In genomic region chr9:29262836-29263235, GRCm38 (mm10) we compare ENCODE assay signal across 24 mouse cellular contexts.
DNase-seq lines count a peak whose midpoint lies in the region; ATAC-seq and TF ChIP-seq lines count a peak whose summit lies in the region.
"Had no signal": no experiment of that assay in that cellular context is flagged by ENCODE, and none has a peak within 500 bp of the region (broad histone marks: within the 10 kb centered on the region; RNA-seq: fewer than 3 reads in every experiment).

No protein-coding gene starts in this region.

- DNase-seq in cerebellum, postnatal 10 days, result peak; percentile 14 to 32
- no peak for DNase-seq in cerebellum, adult 8-10 months
- DNase-seq in midbrain, postnatal 0 days (ENCODE audit: low spot score), result peak; percentile 4
- no peak for DNase-seq in midbrain, embryonic 14.5 days
- peak; percentile 60 for DNase-seq in brain, embryonic 14.5 days (ENCODE audit: low read depth)
- no peak for DNase-seq in spleen, adult 18-20 months
- DNase-seq: adrenal gland, adult 8-10 months; adrenal gland, postnatal 25 days; cerebellum, adult 18-20 months; cerebellum, postnatal 36 days; gastrocnemius, postnatal 10 days; gastrocnemius, postnatal 36 days; heart, postnatal 10 days; heart, postnatal 36 days had no signal

- no peak overlapping the region for H3K4me3 ChIP-seq in midbrain, postnatal 0 days (ENCODE audit: low read depth, low read length)
- no peak overlapping the region for H3K4me3 ChIP-seq in midbrain, embryonic 14.5 days (replicated peaks; ENCODE audit: low read depth, low read length)
- H3K4me3 ChIP-seq: forebrain, embryonic 10.5 days; forebrain, embryonic 13.5 days; heart, embryonic 12.5 days; heart, embryonic 15.5 days; hindbrain, embryonic 10.5 days; hindbrain, embryonic 13.5 days had no signal

- peaks cover 3% of the 10 kb centered on the region; the same call in 1 of the 2 replicates for H3K4me1 ChIP-seq in midbrain, postnatal 0 days (ENCODE audit: insufficient read depth, low read length)
- peaks cover 10% of the 10 kb centered on the region; the same call in 1 of the 2 replicates for H3K4me1 ChIP-seq in midbrain, embryonic 14.5 days (ENCODE audit: control insufficient read depth, insufficient read depth, low read length)

- no peak overlapping the region for H3K27ac ChIP-seq in midbrain, postnatal 0 days (ENCODE audit: low read depth, low read length)
- no peak overlapping the region for H3K27ac ChIP-seq in midbrain, embryonic 14.5 days (replicated peaks; ENCODE audit: low read depth, low read length)
- H3K27ac ChIP-seq: forebrain, embryonic 10.5 days; forebrain, embryonic 13.5 days; heart, embryonic 15.5 days; hindbrain, embryonic 10.5 days; hindbrain, embryonic 13.5 days had no signal

- TF ChIP-seq CTCF in midbrain, postnatal 0 days (IDR thresholded peaks at IDR 0.05), result no peak
- TF ChIP-seq CTCF in brain, embryonic 14.5 days (IDR thresholded peaks at IDR 0.05; ENCODE audit: borderline replicate concordance, extremely low read depth, insufficient read depth, insufficient read length), result no peak

- TF ChIP-seq POLR2A in brain, embryonic 14.5 days (IDR thresholded peaks at IDR 0.05; ENCODE audit: borderline replicate concordance, extremely low read depth, insufficient read depth, insufficient read length, poor library complexity, severe bottlenecking), result no peak

- no peak overlapping the region for H3K9ac ChIP-seq in midbrain, postnatal 0 days (replicated peaks; ENCODE audit: low read length, poor library complexity, severe bottlenecking)
- H3K9ac ChIP-seq in midbrain, embryonic 14.5 days (replicated peaks; ENCODE audit: low read length), result no peak overlapping the region
- H3K9ac ChIP-seq: forebrain, embryonic 13.5 days; heart, embryonic 12.5 days; heart, embryonic 15.5 days; hindbrain, embryonic 13.5 days had no signal

- H3K4me2 ChIP-seq in midbrain, postnatal 0 days (ENCODE audit: low read depth, low read length, poor library complexity, severe bottlenecking), result no peak overlapping the region
- H3K4me2 ChIP-seq in midbrain, embryonic 14.5 days (ENCODE audit: low read length), result no peak overlapping the region
- H3K4me2 ChIP-seq: forebrain, embryonic 13.5 days; heart, embryonic 12.5 days; heart, embryonic 15.5 days; hindbrain, embryonic 13.5 days had no signal

- H3K36me3 ChIP-seq in midbrain, postnatal 0 days (ENCODE audit: insufficient read depth, low read length), result no peaks in the 10 kb centered on the region
- no peaks in the 10 kb centered on the region for H3K36me3 ChIP-seq in midbrain, embryonic 14.5 days (ENCODE audit: control insufficient read depth, insufficient read depth, low read length)
- H3K36me3 ChIP-seq: forebrain, embryonic 10.5 days; heart, embryonic 12.5 days; heart, embryonic 15.5 days; hindbrain, embryonic 10.5 days; hindbrain, embryonic 13.5 days had no signal

- no peaks in the 10 kb centered on the region for H3K9me3 ChIP-seq in midbrain, postnatal 0 days (ENCODE audit: low read length)
- no peaks in the 10 kb centered on the region for H3K9me3 ChIP-seq in midbrain, embryonic 14.5 days (ENCODE audit: control insufficient read depth, low read length)
- H3K9me3 ChIP-seq: forebrain, embryonic 10.5 days; forebrain, embryonic 13.5 days; heart, embryonic 12.5 days; heart, embryonic 15.5 days; hindbrain, embryonic 10.5 days; hindbrain, embryonic 13.5 days had no signal

- H3K27me3 ChIP-seq in midbrain, postnatal 0 days (ENCODE audit: insufficient read depth, low read length), result no peaks in the 10 kb centered on the region
- H3K27me3 ChIP-seq in midbrain, embryonic 14.5 days (ENCODE audit: control insufficient read depth, insufficient read depth, low read length), result no peaks in the 10 kb centered on the region
- H3K27me3 ChIP-seq: forebrain, embryonic 13.5 days; heart, embryonic 12.5 days; heart, embryonic 15.5 days; hindbrain, embryonic 13.5 days had no signal

- 48% methylated on average over 3 of the region's 3 CpGs for WGBS in midbrain, postnatal 0 days
- WGBS in midbrain, embryonic 14.5 days, result 59% methylated on average over 3 of the region's 3 CpGs

- ATAC-seq in midbrain, postnatal 0 days (ENCODE audit: low FRiP score), result no peak
- ATAC-seq in midbrain, embryonic 14.5 days (ENCODE audit: low FRiP score, low TSS enrichment), result no peak
- ATAC-seq: activated CD4-positive, CD25-positive, alpha-beta regulatory T cell, adult 4 months; CD4-positive, CD25-positive, alpha-beta regulatory T cell, adult 4 months; forebrain, embryonic 13.5 days; forebrain, embryonic 16.5 days; intestine, postnatal 0 days had no signal

Comparison
In these comparisons a context has a peak if more than half of its experiments do, and no peak if none do; other contexts are left out.
1. DNase-seq: peak in cerebellum, postnatal 10 days (2 of 2), midbrain, postnatal 0 days (single experiment) and brain, embryonic 14.5 days (single experiment); none in cerebellum, adult 8-10 months (single experiment), midbrain, embryonic 14.5 days (single experiment) and spleen, adult 18-20 months (0 of 2).